Mouse (Mus musculus) E14TG2a.4 (cell line): ENCODE results near the gene C2cd4a.

Experiments
- H3K27me3 ChIP-seq: 2 replicates; pipeline ENCODE4 v1.6.1; 2014; ENCODE audit warnings: low read length, control low read depth; ENCODE audit not compliant: insufficient read depth
- H3K36me3 ChIP-seq: 2 replicates; pipeline ENCODE4 v1.6.1; 2014; ENCODE audit warnings: low read length, control low read depth; ENCODE audit not compliant: insufficient read depth
- H3K4me1 ChIP-seq: replicated peaks from 2 replicates; pipeline ENCODE4 v1.6.1; 2014; ENCODE audit warnings: low read depth, low read length, control low read depth
- H3K4me3 ChIP-seq: replicated peaks from 2 replicates; pipeline ENCODE4 v1.5.1; 2014; ENCODE audit warnings: mild to moderate bottlenecking, low read length
- H3K9me3 ChIP-seq: 2 replicates; pipeline ENCODE4 v1.6.1; 2014; ENCODE audit warnings: low read length, control low read depth
- CTCF ChIP-seq: conservative IDR thresholded peaks from 2 replicates; pipeline ENCODE4 v1.5.1; 2014; ENCODE audit warnings: low read length
- NANOG ChIP-seq: IDR thresholded peaks from 2 replicates; pipeline ENCODE4 v1.6.1; 2014; ENCODE audit warnings: borderline replicate concordance, low read length, mixed read lengths
- POU5F1 ChIP-seq: IDR thresholded peaks from 2 replicates; pipeline ENCODE4 v1.6.1; 2014; ENCODE audit warnings: low read length, borderline replicate concordance

The C2cd4a gene

GRCm38 (mm10) chr9:67825527-67825926 lies 6.6 kb downstream of the C2cd4a start:
- Histone ChIP-seq H3K27me3 (peaks cover 22% of the 10 kb centered on the region), H3K9me3 (peaks cover 6% of the 10 kb centered on the region), H3K36me3 (no peaks in the 10 kb centered on the region), H3K4me3 (no peak overlapping the region), H3K4me1 (peaks cover 8% of the 10 kb centered on the region)
- TF ChIP-seq POU5F1 = no peak
- TF ChIP-seq NANOG = no peak
- TF ChIP-seq CTCF = peak; percentile 68

GRCm38 (mm10) chr9:67823131-67823530 lies 9.0 kb downstream of the C2cd4a start:
- Histone ChIP-seq H3K4me3 (no peak overlapping the region), H3K36me3 (no peaks in the 10 kb centered on the region), H3K27me3 (peaks cover 4% of the 10 kb centered on the region; the same call in 1 of the 2 replicates), H3K4me1 (peaks cover 8% of the 10 kb centered on the region), H3K9me3 (peaks cover 6% of the 10 kb centered on the region)
- no peak for TF ChIP-seq CTCF
- no peak for TF ChIP-seq NANOG
- TF ChIP-seq POU5F1 = no peak

- no peak for TF ChIP-seq POU5F1
- TF ChIP-seq CTCF = no peak
- Histone ChIP-seq H3K27me3 (peaks cover 4% of the 10 kb centered on the region; the same call in 1 of the 2 replicates), H3K4me3 (no peak overlapping the region), H3K36me3 (no peaks in the 10 kb centered on the region), H3K4me1 (peaks cover 32% of the 10 kb centered on the region), H3K9me3 (no peaks in the 10 kb centered on the region)
Observed at GRCm38 (mm10) chr9:67818668-67818950, 13.5 kb downstream of the C2cd4a start.

- Histone ChIP-seq H3K9me3 (no peaks in the 10 kb centered on the region), H3K4me1 (peaks cover 33% of the 10 kb centered on the region), H3K27me3 (no peaks in the 10 kb centered on the region), H3K36me3 (no peaks in the 10 kb centered on the region), H3K4me3 (no peak overlapping the region)
- no peak for TF ChIP-seq NANOG
- TF ChIP-seq POU5F1 = no peak
- TF ChIP-seq CTCF = no peak
Observed at GRCm38 (mm10) chr9:67817898-67818667, 14.0 kb downstream of the C2cd4a start.

- no peaks in the 10 kb centered on the region for H3K36me3 ChIP-seq
- no peak for TF ChIP-seq POU5F1
- no peak for TF ChIP-seq CTCF
- no peak for TF ChIP-seq NANOG
- H3K4me3 ChIP-seq = no peak overlapping the region
Observed at GRCm38 (mm10) chr9:67816172-67816928, 15.8 kb downstream of the C2cd4a start.

GRCm38 (mm10) chr9:67813665-67814337 lies 18.3 kb downstream of the C2cd4a start:
- H3K27me3 ChIP-seq = no peaks in the 10 kb centered on the region
- 0 out of 2 replicates have a peak overlapping the region, but pooled peaks have one; percentile 10 for H3K4me3 ChIP-seq
- no peaks in the 10 kb centered on the region for H3K9me3 ChIP-seq
- TF ChIP-seq CTCF (no peak), POU5F1 (no peak), NANOG (no peak)
- no peaks in the 10 kb centered on the region for H3K36me3 ChIP-seq
- peaks cover 30% of the 10 kb centered on the region for H3K4me1 ChIP-seq

More at GRCm38 (mm10) chr9:67816172-67816928, 15.8 kb downstream of the C2cd4a start:
- H3K27me3 ChIP-seq = no peaks in the 10 kb centered on the region
- H3K4me1 ChIP-seq = peaks cover 33% of the 10 kb centered on the region
- no peaks in the 10 kb centered on the region for H3K9me3 ChIP-seq

- H3K27me3 ChIP-seq = no peaks in the 10 kb centered on the region
Observed at GRCm38 (mm10) chr9:67813171-67813570, 19.0 kb downstream of the C2cd4a start.

GRCm38 (mm10) chr9:67811116-67811515 lies 21.0 kb downstream of the C2cd4a start:
- no peak overlapping the region for H3K4me3 ChIP-seq
- peaks cover 18% of the 10 kb centered on the region for H3K4me1 ChIP-seq
- no peak for TF ChIP-seq NANOG
- TF ChIP-seq CTCF = no peak
- TF ChIP-seq POU5F1 = no peak
- no peaks in the 10 kb centered on the region for H3K9me3 ChIP-seq
- H3K36me3 ChIP-seq = no peaks in the 10 kb centered on the region
- H3K27me3 ChIP-seq = peaks cover 5% of the 10 kb centered on the region; the same call in 1 of the 2 replicates

More at GRCm38 (mm10) chr9:67813171-67813570, 19.0 kb downstream of the C2cd4a start:
- no peak for TF ChIP-seq NANOG
- no peak for TF ChIP-seq POU5F1
- TF ChIP-seq CTCF = no peak
- Histone ChIP-seq H3K4me3 (no peak overlapping the region), H3K4me1 (peaks cover 25% of the 10 kb centered on the region), H3K9me3 (no peaks in the 10 kb centered on the region), H3K36me3 (no peaks in the 10 kb centered on the region)
